Mouse (Mus musculus) gastrocnemius, adult 2 months (tissue): Measurements from ENCODE around the gene Hsf5. TPM values are rescaled to one million over a fixed set of nuclear protein-coding genes. Genes with fewer than 3 reads are reported as not detected.

Experiments
- DNase-seq: peaks from one replicate; pipeline ENCODE4 v3.0.0; 2022
- H3K27ac ChIP-seq: fragments of 200-600 bp; 2 replicates; pipeline ENCODE4 v1.8.1; 2022; ENCODE audit warnings: mild to moderate bottlenecking
- H3K4me3 ChIP-seq: fragments of 200-600 bp; 2 replicates; pipeline ENCODE4 v1.8.1; 2022; ENCODE audit warnings: mild to moderate bottlenecking, moderate library complexity
- CTCF ChIP-seq: fragments of 200-600 bp; IDR thresholded peaks from 2 replicates; pipeline ENCODE4 v1.8.1; 2022; ENCODE audit warnings: antibody characterized with exemption, mild to moderate bottlenecking, moderate library complexity
- intact Hi-C: fragments of 180-260 bp; cut with DNase I; formaldehyde crosslinking; loops from one replicate; pipeline ENCODE4 v1.15.1; 2025
- total RNA-seq, 2 experiments: library from RNA; stranded (reverse); gene quantifications; 2 replicates each; pipeline ENCODE4 v1.2.3; 2021

Hsf5 gene
- total RNA-seq, 2 experiments from 2014 or later: not detected

DNA sequence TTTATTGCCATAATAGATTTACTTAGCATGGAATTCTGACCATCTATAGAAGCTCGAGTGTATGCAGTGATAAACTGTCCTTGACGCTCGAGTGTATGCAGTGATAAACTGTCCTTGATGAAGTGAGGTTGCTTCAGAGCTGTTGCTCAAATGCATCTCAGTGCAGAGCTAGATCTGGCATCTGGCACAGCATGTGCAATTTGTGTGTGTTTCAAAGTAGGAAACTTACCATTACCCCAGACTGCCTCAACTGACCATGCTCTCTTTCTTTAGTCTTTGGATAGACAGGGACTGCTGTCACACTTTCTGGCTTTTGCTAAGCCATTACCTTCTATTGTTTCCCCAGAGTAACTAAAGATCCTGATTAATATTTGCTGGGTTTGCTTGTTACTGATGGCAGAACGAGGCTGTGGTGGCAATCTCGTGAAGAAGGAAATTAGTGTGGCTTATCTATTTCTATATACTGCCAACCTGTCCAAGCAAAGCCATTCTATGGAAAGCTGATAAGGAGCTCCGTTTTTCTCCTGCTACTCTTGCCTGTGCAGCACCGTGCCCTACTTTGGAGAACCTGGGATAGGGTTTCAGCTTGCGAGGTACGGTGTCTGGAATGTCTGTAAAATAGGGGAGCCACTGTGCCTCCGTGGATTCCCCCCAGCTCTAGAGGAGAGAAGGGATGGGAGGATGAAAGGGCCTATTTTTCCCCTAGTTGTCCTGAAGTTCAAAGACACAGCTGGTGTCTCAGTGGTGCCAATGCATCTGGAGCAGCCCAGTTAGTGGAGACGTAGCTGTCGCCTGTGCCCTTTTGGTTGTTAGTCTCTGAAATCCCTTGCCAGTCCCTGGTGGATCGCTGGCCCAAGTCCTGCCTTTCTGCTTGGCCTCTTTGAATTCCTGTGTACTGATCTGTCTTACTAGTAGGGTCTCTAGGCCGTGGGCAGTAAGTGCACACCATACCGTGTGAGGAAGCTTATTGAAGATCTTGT lies 70.6 kb downstream of the Hsf5 start:
- DNase-seq: no peak
- intact Hi-C loops: no loop called here
- TF ChIP-seq CTCF: no peak
- no peak overlapping the region for H3K4me3 ChIP-seq
- H3K27ac ChIP-seq: no peak overlapping the region

DNA sequence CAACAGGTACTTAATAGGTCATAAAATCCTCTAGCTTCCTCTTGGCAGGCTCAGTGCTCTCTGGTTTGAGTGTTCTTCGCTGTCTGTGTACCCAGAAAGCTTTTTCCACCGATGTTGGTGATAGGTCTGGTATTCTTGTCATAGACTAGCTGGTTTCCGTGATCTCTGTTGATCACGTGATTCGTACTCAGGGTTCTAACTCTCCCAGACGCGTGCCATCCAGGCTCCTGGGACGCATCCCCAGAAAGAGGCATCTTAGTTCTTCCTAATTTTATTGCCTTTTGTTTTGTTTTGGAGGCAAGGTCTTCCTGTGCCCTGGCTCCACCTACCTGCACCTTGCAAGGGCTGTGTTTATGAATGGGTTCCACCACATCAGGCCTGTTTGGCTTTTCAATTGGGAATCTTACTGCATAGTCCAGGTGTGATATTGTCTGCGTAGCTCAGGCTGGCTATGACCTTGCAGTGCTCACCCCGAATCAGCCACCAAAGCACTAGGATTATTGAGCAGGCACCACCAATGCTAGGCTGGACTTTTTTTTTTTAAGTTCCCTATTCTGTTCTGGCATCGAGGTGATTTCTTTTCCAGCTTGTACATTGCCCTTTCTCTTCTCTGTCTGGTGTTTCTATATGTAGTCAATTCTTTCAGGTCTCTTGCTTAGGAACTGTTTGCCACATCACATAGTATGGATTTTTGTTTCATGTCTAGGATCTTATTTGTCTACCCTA lies 71.7 kb downstream of the Hsf5 start:
- no peak for DNase-seq
- intact Hi-C loops: no loop called here
- H3K27ac ChIP-seq: no peak overlapping the region
- no peak for TF ChIP-seq CTCF
- H3K4me3 ChIP-seq: no peak overlapping the region

DNA sequence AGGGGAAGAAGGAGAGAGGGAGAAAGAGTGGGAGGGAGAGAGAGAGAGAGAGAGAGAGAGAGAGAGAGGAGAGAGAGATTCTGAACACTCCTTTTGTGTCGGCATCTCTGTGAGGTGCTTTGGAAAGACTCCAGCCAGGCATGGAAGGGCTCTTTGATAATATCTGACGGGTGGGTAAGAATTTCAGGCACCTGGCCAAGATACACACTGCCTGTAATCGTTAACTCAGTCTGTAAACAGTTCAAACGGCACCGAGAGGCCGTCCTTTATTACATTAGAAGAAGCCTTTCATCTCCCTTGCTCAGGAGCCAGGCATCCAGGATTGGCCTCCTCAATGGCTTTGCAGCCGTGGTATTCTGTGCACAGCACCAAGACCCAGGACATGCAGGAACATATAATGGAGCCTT lies 72.4 kb downstream of the Hsf5 start:
- H3K27ac ChIP-seq: no peak overlapping the region
- no peak overlapping the region for H3K4me3 ChIP-seq
- DNase-seq: no peak
- no peak for TF ChIP-seq CTCF
- intact Hi-C loops: no loop called here

DNA sequence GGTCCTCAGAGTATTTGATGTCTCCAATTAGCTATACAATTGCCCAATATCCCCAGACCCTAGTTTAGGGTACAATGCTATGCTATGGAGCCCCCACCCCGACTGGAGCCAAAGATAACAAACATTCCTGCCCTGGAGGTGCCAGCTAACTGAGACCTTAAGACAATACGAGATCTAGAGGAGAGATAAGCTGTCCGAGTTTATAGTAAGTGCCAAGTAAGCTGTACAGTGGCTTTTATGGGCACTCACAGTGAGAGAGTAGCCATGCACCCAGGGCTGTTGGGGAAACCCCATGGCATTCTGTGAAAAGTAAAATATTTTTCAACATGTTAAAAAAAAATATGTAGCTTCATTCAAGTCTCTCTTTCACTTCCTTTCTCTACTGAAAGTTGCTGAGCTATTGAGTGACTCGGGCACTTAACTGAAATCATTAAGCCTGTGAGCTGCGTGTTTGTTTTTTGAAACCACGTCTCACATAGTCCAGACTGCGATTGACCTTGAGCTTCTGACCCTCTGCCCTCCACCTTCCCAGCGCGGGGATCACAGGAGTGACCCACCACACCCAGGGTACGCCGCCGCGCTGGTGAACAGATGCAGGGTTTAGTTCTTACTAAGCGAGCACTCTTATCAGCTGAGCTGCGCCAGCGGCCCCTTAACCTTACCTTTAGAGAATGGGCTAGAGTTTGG lies 73.2 kb downstream of the Hsf5 start:
- Histone ChIP-seq H3K4me3 (no peak overlapping the region), H3K27ac (no peak overlapping the region)
- intact Hi-C loops: no loop called here
- TF ChIP-seq CTCF: no peak
- DNase-seq: no peak

DNA sequence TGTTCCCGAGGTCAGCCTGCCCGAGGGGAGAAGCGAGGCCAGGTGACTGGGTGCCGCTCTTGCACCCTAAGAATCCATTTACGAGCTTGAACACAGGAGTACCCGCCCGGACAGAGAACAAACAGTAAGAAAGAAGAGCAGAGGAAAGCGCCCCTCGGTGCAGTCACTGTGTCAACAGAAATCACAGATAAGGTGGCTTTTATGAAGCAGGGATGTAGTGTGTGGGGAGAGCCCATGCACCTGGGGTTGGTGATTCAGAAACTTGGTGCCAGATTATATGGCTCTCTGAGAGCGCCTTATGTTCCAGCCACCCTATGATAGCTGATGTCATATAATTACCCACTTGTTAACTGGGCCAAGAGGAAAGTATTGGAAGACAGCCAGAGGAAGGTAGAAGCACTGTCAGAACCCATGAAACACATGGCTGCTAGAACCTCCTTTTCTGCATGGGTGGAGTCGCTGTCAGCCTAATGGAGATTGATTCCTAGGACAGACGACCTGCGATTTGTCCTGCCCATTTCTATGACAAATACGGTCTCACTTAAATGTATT lies 80.2 kb downstream of the Hsf5 start:
- intact Hi-C loops: no loop called here
- H3K4me3 ChIP-seq: no peak overlapping the region
- no peak overlapping the region for H3K27ac ChIP-seq
- no peak for TF ChIP-seq CTCF
- DNase-seq: no peak

DNA sequence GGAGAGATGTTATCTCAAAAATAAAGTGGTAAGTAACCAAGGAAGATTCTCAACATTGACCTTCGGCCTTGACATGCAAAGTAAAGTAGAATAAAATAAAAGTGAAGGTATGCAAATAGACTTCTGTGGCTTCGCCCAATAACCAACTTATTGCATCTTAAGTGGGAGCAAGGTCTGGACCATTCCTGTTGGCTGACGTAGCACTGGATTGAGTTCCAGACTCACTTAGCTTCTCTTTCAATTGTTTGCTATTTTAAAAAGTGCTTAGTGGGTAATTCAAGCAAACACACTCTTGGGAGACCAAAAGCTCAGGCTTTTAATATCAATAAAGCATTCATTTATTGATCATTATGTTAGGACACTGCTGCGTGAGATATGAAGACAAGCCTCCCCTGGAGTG lies 81.2 kb downstream of the Hsf5 start:
- TF ChIP-seq CTCF: no peak
- no peak overlapping the region for H3K27ac ChIP-seq
- no peak for DNase-seq
- H3K4me3 ChIP-seq: no peak overlapping the region
- intact Hi-C loops: no loop called here

DNA sequence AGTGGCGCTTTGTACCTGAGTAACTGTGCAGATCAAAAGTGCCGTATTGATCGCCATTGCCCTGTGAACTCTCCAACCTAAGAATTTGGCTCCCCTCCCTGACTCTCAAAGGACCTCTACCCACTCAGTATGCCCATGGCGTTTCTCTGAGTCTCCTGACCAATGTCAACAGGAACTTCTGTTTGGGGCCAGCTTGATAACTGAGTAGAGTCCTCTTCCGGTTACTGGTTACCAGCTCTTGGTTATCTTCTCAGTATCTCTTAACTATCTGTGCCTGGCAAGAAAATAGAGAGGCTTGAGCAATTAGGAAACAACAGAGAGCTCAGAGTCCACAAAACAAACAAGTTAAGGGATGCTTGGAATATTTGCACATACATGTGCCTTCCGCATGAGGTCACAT lies 84.1 kb downstream of the Hsf5 start:
- intact Hi-C loops: no loop called here
- no peak overlapping the region for H3K4me3 ChIP-seq
- no peak overlapping the region for H3K27ac ChIP-seq
- no peak for DNase-seq
- TF ChIP-seq CTCF: no peak

DNA sequence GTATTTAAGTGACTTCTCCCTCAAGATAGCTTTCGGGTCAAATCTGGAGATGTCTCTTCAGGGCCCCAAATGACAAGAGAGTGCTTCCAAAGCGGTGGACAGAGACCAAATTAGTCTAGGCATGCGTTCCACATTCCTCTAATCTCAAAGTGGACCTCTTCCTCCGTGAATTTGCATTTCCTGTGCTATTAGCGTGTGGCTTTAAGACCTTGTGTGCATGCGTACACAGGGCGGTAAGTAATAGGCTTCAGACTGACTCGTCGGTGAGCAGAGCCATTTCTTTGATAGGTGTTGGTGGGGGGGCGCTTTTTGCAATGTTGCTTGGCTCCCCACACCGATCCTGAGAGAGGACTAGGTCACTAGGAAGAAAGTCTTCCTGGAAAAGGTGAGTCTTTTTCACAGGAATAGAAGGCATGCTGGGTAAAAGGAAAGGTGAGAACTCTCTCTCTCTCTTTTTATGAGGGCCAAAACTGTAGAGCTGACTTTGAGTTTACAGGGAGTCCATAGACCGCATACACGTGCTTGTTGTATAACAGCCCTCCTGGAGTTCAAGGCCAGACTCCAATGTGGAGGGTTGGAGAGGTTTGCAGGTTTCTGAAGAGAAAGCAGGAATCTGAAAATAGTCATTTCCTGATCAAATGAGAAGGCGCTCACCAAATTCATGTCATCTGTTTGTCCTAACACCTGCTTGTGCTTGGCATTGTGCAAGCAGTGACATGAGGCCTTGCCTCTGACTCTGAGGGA lies 85.1 kb downstream of the Hsf5 start:
- no peak for DNase-seq
- intact Hi-C loops: no loop called here
- no peak overlapping the region for H3K27ac ChIP-seq

DNA sequence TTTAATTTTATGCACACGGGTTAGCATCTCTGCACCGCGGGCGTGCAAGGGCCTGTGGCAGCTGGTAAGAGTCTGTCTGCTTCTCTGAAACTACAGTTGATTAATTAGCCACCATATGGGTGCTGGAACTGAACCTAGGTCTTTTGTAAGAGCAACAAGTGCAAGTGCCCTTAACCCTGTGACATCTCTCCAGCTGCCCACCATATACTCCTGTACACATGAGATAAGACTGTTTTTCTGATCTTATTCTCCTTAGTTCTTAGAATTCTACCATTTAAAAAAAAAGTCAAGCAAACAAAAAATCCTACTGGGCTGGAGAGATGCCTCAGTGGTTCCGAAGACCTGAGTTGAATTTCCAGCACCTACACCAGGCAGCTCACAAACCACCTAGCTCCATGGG lies 86.7 kb downstream of the Hsf5 start:
- H3K27ac ChIP-seq: no peak overlapping the region
- DNase-seq: no peak
- TF ChIP-seq CTCF: no peak
- intact Hi-C loops: no loop called here
- no peak overlapping the region for H3K4me3 ChIP-seq

More for the DNA sequence above, 85.1 kb downstream of the Hsf5 start:
- no peak overlapping the region for H3K4me3 ChIP-seq
- no peak for TF ChIP-seq CTCF

DNA sequence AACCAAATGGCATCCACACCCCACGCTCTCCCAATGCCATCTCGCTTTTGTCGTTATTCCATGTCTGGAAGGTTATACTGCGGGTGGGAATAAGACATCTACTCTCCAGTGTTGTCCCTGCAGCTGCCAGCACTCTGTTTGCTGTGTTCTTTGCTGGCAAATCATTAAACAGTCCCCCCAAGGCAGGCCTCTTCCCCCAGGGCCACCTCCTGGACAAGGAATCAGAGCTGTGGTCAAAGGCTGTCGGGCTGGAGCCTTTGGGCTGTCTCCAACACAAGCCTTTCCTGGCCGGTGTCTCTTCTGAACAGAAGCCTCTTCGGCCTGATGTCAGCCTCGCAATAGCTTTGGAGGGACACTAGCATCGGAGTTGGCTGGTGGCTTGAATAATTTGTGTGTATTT lies 87.3 kb downstream of the Hsf5 start:
- no peak for TF ChIP-seq CTCF
- Histone ChIP-seq H3K27ac (no peak overlapping the region), H3K4me3 (no peak overlapping the region)
- DNase-seq: no peak
- intact Hi-C loops: no loop called here

DNA sequence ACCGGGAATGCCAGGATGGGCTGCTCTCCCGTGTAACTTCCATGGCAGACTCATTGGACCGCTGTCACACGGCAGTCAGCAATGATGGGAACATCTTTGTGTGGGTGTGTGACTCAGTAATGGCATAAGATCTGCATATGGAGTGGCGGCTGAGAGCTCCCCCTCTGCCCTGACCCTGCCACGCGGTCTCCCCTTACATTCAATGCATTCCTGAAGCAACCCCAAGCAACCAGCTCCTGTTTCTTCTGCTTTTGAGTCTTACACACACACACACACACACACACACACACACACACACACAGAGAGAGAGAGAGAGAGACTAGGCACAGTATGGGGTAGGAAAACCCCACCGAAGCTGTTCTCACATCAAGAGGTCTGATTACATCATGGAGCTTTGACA lies 90.6 kb downstream of the Hsf5 start:
- no peak for TF ChIP-seq CTCF
- no peak overlapping the region for H3K4me3 ChIP-seq
- no peak for DNase-seq
- no peak overlapping the region for H3K27ac ChIP-seq
- intact Hi-C loops: no loop called here

DNA sequence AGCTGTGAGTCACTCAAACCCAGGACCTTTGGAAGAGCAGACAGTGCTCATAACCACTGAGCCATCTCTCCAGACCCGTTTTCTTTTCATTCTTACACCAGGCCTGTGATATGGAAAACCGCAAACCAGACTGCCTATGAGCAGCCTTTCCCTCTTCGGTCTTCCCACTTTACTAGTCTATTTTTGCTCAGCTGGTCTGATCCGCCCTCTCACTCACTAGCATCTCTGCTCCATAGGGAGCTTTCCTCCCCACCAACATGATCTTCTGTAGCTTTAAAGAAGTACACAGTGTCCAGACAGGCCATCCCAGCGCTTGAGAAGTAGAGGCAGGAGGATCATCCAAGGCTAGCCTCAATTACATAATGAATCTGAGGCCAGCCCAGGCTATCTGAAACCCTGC lies 92.0 kb downstream of the Hsf5 start:
- no peak for DNase-seq
- H3K27ac ChIP-seq: no peak overlapping the region
- intact Hi-C loops: no loop called here
- TF ChIP-seq CTCF: no peak
- no peak overlapping the region for H3K4me3 ChIP-seq

Other genes starting within 250 kb of the Hsf5 start
- under 1 TPM; 0.26 to 0.45 TPM for gene Rad51c, start 212.2 kb upstream of the Hsf5 start, total RNA-seq
- not detected for gene Tex14, start 212.1 kb upstream of the Hsf5 start, total RNA-seq
- gene Gm11492, start 50.5 kb upstream of the Hsf5 start, total RNA-seq: not detected
- 10 to 100 TPM; 13.0 to 15.2 TPM for gene Sept4, start 48.3 kb upstream of the Hsf5 start, total RNA-seq
- gene Mtmr4, start 25.0 kb upstream of the Hsf5 start, total RNA-seq: 10 to 100 TPM; 10.6 to 12.4 TPM
- gene Rnf43, start 45.6 kb downstream of the Hsf5 start, total RNA-seq: under 1 TPM; 0.39 to 0.89 TPM
- gene Supt4a, start 120.4 kb downstream of the Hsf5 start, total RNA-seq: 10 to 100 TPM; 36.8 TPM
- not detected for gene Tspoap1, start 143.4 kb downstream of the Hsf5 start, total RNA-seq
- not detected for gene Mpo, start 176.4 kb downstream of the Hsf5 start, total RNA-seq
- gene Lpo, start 211.1 kb downstream of the Hsf5 start, total RNA-seq: not detected
- 1 to 10 TPM; 1.5 to 1.9 TPM for gene Mks1, start 236.1 kb downstream of the Hsf5 start, total RNA-seq